Mouse (Mus musculus) neutrophil, adult 59 days (primary cell): ENCODE results near the gene Dna2. TPM values are rescaled to one million over a fixed set of nuclear protein-coding genes. Genes with fewer than 3 reads are reported as not detected.

Experiments
- total RNA-seq, 2 experiments: library from RNA; stranded (reverse); gene quantifications; 1 replicate in 1 of 2; 2 replicates in 1 of 2; pipeline ENCODE4 v1.2.4; 2023

Dna2 gene
- total RNA-seq, result 10 to 100 TPM; 44.7 to 64.7 TPM

GRCm38 (mm10) chr10:62946738-62947471, at the start of gene Dna2:
TSS of gene Dna2 (plus strand) at chr10:62947026.

DNA sequence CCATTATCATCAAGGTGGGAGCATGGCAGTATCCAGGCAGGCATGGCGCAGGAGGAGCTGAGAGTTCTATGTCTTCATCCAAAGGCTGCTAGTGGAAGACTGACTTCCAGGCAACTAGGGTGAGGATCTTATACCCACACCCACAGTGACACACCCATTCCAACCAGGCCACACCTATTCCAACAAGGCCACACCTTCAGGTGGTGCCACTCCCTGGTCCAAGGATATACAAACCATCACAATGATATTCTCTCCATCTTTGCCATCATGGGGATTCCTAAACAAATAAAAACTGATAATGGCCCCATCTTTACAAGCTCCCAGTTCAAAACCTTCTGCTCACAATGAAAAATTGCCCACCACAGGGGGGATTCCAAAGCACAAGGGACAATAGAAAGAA, 37.9 kb upstream of the Dna2 start, which contains the start of gene Tet1:
Gene Tet1 (minus strand): TSS at position 101 of the 400 bp plus-strand sequence.

GRCm38 (mm10) chr10:62919925-62920765, 26.7 kb upstream of the Dna2 start, which contains the start of gene Slc25a16:
TSS of gene Slc25a16 (plus strand) at chr10:62920633.

GRCm38 (mm10) chr10:62980039-62980954, 33.5 kb downstream of the Dna2 start, which contains the start of gene Rufy2:
TSS of gene Rufy2 (plus strand) at chr10:62980223.

Other genes starting within 250 kb of the Dna2 start
- not detected for gene Stox1, start 220.9 kb upstream of the Dna2 start, total RNA-seq
- 10 to 100 TPM; 67.9 to 70.1 TPM for gene Ccar1, start 154.7 kb upstream of the Dna2 start, total RNA-seq
- gene Tet1, start 38.0 kb upstream of the Dna2 start, total RNA-seq, result 1 to 10 TPM; 2.6 to 3.8 TPM
- 10 to 100 TPM; 16.7 to 16.9 TPM for gene Slc25a16, start 26.4 kb upstream of the Dna2 start, total RNA-seq
- gene Rufy2, start 33.2 kb downstream of the Dna2 start, total RNA-seq, result 1 to 10 TPM; 5.7 to 7.5 TPM
- gene Hnrnph3, start 77.2 kb downstream of the Dna2 start, total RNA-seq, result 10 to 100 TPM; 34.0 to 52.3 TPM
- under 1 TPM; 0.27 to 0.49 TPM for gene Pbld2, start 77.3 kb downstream of the Dna2 start, total RNA-seq
- not detected for gene Pbld1, start 113.1 kb downstream of the Dna2 start, total RNA-seq
- gene Atoh7, start 152.6 kb downstream of the Dna2 start, total RNA-seq, result not detected